Mouse (Mus musculus) large intestine, adult 2 months (tissue): ENCODE results near the gene Cyp2d11. TPM values are rescaled to one million over a fixed set of nuclear protein-coding genes. Genes with fewer than 3 reads are reported as not detected.

Experiments
- DNase-seq: peaks from one replicate; pipeline ENCODE4 v3.0.0-alpha.2; 2012; ENCODE audit warnings: low read depth, low spot score
- WGBS: fragments of 180-500 bp; shearing (Covaris S2); methylation state at CpG from one replicate; pipeline ENCODE4 v1.1.7; 2018; 5-methylcytosine and 5-hydroxymethylcytosine counted together
- polyA plus RNA-seq: library from polyadenylated mRNA; depleted of rRNA; stranded (reverse); fragments of >200 nt; gene quantifications from 2 replicates; pipeline ENCODE4 v1.2.3, GENCODE M21; 2012

The Cyp2d11 gene
- polyA plus RNA-seq, 1 experiment, result not detected

- WGBS, result 1% methylated on average over 57 of the region's 57 CpGs
- DNase-seq, result peak; percentile 88
Measured at GRCm38 (mm10) chr15:82354126-82354945, 39.5 kb downstream of the Cyp2d11 start, which contains the start of gene Ndufa6. TSS of gene Ndufa6 (minus strand) at chr15:82354322.

- WGBS, result under 1% methylated on average over 23 of the region's 23 CpGs
- no peak for DNase-seq
Measured at GRCm38 (mm10) chr15:82353745-82354113, 40.1 kb downstream of the Cyp2d11 start.

GRCm38 (mm10) chr15:82353078-82353744, 40.6 kb downstream of the Cyp2d11 start:
- no peak for DNase-seq
- WGBS, result 6% methylated on average over 14 of the region's 14 CpGs

- DNase-seq, result no peak
- 31% methylated on average over 3 of the region's 3 CpGs for WGBS
Measured at GRCm38 (mm10) chr15:82351480-82351879, 42.3 kb downstream of the Cyp2d11 start.

- 56% methylated on average over 4 of the region's 4 CpGs for WGBS
- DNase-seq, result no peak
Measured at GRCm38 (mm10) chr15:82350349-82350748, 43.5 kb downstream of the Cyp2d11 start.

- 21% methylated on average over 2 of the region's 2 CpGs for WGBS
- DNase-seq, result no peak
Measured at GRCm38 (mm10) chr15:82348999-82349341, 44.9 kb downstream of the Cyp2d11 start.

GRCm38 (mm10) chr15:82348258-82348998, 45.4 kb downstream of the Cyp2d11 start:
- DNase-seq, result no peak

GRCm38 (mm10) chr15:82347852-82348251, 46.0 kb downstream of the Cyp2d11 start:
- no peak for DNase-seq
- 91% methylated on average over 12 of the region's 12 CpGs for WGBS

More at GRCm38 (mm10) chr15:82348258-82348998, 45.4 kb downstream of the Cyp2d11 start:
- WGBS, result 58% methylated on average over 8 of the region's 8 CpGs

- no peak for DNase-seq
- 42% methylated on average over 4 of the region's 4 CpGs for WGBS
Measured at GRCm38 (mm10) chr15:82347303-82347676, 46.5 kb downstream of the Cyp2d11 start.

- no peak for DNase-seq
- 7% methylated on average over 14 of the region's 14 CpGs for WGBS
Measured at GRCm38 (mm10) chr15:82346580-82347302, 47.1 kb downstream of the Cyp2d11 start.

- DNase-seq, result peak; percentile 99
- under 1% methylated on average over 51 of the region's 51 CpGs for WGBS
Measured at GRCm38 (mm10) chr15:82345820-82346470, 47.9 kb downstream of the Cyp2d11 start.

- no peak for DNase-seq
- WGBS, result 73% methylated on average over 6 of the region's 6 CpGs
Measured at GRCm38 (mm10) chr15:82344971-82345370, 48.9 kb downstream of the Cyp2d11 start.

GRCm38 (mm10) chr15:82343368-82344287, 50.2 kb downstream of the Cyp2d11 start:
- DNase-seq, result no peak
- 85% methylated on average over 27 of the region's 27 CpGs for WGBS

- WGBS, result 82% methylated on average over 5 of the region's 5 CpGs
- DNase-seq, result no peak
Measured at GRCm38 (mm10) chr15:82342543-82342935, 51.3 kb downstream of the Cyp2d11 start.

GRCm38 (mm10) chr15:82341675-82342542, 51.9 kb downstream of the Cyp2d11 start:
- 68% methylated on average over 15 of the region's 15 CpGs for WGBS
- no peak for DNase-seq

GRCm38 (mm10) chr15:82341036-82341501, 52.8 kb downstream of the Cyp2d11 start:
- no peak for DNase-seq
- WGBS, result 4% methylated on average over 40 of the region's 40 CpGs

GRCm38 (mm10) chr15:82340414-82341035, 53.3 kb downstream of the Cyp2d11 start:
- no peak for DNase-seq
- 53% methylated on average over 21 of the region's 21 CpGs for WGBS
